Mouse (Mus musculus) ovary, adult 18-20 months (tissue): ENCODE results near the gene Rilp.

ENCODE experiments used
- DNase-seq: peaks from one replicate; pipeline ENCODE4 v3.0.0; 2022; ENCODE audit warnings: low spot score, mixed read lengths

Rilp gene

DNA sequence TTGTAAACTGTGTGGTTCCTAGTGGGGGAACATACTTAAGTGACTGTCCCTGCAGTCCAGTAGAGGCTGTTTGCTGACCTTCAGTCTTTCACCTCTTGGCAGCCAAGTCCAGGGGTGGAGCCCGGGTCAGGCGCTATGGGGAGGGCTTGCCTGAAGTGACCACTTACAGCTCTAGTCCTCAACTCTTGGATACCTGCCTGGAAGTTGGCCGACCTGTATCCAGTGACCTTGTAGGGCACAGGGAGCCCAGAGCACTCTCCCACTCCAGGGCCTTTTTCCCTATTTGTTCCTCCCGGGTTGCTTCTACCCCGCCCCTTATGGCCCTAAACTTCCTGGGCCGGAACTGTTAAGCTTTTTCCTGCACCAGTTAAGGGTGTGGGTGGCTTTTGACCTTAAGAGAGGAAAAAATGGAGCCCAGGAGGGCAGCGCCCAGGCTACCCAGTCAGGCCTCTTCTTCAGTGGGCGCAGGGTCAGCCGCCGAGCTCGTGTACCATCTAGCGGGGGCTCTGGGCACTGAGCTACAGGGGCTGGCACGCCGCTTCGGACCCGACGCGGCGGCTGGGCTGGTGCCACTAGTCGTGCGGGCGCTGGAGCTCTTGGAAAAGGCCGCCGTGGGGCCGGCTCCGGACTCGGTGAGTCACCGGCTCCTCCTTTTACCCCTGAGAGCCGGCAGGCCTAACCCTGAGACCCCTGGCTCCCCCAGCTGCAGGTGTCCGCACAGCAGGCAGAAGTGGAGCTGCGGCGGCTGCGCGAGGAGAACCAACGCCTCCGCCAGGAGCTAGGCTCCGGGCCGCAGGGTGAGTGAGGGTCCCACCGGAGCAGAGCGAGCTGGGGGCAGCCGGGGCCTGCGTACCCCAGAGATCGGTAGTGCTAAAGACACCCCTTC is at the start of gene Rilp:
TSS of gene Rilp (plus strand) at position 354 of the 886 bp plus-strand sequence.
- DNase-seq: peak; percentile 55

DNA sequence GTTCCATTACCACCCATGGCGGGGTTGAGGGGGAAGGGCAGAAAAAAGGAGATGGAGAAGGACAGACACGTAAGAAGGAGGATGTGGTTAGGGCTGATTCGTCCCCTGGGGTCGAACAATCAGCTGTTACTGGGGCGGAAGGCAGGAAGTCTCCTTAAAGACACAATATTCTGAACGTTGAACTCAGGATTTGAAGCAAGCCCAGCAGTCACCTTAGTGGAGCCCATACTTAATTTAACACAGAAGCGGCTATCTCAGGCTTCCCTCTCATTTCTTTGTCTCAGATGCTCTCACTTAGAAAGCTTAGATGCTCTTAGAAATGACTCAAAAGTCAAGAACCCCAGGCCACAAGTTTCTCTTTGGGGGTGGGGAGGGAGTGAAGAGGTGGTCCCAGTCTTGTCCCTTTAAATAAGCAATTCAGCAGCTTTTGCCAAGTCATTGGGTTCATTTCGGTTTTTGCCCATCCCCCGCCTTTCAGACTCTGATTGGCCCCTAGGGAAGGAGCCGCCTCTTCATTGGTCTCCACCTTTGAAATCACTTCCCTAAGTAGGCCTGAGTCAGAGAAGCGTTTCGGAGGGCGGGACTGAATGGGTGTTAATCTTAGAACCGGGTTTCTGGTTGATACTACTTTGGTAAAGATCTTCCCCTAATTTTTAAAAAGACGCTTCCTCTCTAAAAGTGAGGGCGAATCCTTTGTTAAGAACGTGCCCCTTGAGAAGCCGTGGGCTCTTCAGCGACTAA is 49.6 kb upstream of the Rilp start:
- DNase-seq: peak; percentile 90

DNA sequence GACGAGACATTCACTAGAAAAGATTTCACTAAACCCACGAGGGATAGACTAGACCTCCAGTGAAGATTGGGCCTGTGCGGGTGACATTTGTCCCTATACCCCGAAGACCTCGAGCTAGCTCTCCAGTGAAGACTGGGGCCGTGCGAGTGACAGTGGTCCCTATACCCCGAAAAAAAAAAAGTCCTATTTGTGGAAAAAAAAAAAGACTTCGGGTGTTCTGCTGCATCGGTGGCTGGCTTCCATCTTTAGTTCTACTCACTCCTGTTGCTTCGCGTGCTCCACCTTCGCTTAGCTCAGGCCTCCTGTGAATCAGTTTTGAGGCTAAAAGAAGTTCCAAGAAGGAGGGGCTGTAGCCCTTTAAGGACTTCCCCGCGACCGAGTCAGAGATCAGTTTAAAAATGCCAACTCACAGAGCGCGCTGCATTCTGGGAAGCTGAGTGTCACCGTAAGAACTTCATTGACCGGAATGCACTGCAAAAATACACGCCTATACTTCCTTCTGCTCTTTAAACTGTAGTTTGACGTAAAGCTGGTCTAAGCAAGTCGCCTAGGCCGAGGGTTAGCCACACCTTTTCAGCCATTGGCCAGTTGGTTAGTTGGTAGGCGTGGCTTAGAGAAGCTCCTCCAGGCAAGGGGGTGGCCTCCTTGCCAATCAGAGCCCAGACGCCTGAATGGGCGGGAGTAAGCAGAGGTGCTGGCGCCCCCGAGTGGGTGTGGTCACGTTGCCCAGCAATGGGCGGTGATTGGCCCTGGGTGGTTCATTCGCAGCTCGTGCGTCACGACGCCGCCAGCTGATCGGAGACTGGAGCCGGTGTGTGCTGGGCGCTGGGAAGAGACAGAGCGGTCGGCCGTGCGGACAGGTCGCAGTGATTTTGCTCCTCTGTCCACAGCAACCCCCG is 48.8 kb upstream of the Rilp start, which contains the start of gene Tlcd2:
TSS of gene Tlcd2 (plus strand) at position 872 of the 899 bp plus-strand sequence.
- DNase-seq: peak; percentile 100

DNA sequence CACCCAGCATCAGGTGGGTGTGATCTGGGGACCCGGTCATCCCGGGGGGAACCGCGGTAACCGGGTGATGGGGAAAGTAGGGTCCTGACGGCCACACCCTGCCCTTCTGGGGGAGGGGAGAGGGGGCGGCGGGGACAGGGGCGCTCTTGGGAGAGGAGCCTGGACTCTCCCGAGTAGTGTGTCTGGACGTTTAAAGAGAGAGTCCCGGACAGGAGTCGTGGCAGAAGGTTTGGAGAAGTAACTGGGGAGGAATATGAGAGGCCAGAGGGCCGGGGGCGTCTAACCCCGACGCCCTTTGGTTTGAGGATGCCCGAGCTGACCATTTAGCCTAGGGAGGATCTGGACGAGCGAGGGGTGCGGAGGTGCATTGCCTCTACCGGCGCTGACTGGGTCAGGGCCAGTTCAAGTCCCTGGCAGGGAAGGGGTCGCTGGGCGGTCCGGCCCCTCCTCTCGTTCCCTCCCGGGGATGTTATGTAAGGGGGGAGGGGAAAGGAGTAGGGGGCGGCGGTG is 48.1 kb upstream of the Rilp start:
- peak; percentile 39 for DNase-seq

DNA sequence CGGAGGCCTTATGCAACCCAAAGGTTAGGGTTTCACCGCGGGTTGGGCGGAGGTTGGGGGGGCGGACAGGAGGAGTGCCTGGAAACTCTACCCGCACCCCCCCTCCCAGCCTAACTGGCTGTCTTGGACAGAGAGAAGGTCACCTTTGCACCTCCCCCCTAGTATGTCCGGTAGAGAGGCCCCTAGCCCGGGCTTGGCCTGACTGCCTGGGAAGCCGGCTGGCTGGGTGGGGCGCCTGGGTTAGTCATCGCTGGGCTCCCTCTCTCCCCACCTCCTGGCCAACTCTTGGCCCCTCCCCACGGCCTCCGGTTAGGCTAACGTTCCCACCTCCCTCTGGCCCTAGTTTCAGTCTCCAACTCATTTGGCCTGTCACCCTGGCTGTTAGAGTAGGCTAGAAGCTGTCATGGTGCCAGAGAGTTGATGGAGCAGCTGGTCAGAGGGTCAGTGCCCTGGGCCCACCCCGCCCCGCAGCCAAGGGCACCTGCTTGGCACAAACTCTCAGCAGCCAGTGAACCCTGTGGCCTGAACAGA is 47.6 kb upstream of the Rilp start:
- DNase-seq: peak; percentile 84

DNA sequence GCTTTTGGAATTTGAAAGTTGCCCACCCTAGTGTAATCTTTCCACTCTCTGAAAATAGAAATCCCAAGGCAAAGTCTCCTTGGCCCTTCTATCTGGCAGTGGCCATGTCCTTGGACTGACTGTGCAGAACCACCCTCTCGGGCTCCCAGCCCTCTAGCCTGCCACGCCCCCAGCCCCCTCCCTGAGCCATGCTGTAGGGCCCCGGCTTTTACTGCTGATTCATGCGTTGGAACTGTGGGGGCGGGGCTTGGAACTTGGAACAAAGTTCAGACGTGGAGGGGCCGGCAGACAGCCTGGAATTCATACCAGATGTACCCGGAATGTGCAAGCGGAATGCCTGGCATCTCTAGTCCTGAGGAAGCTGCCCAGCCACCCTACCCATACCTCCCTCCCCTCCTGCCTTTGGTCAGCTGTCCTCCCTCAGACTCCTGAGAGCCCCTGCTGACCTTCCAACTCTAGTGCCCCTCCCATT is 47.0 kb upstream of the Rilp start:
- peak; percentile 95 for DNase-seq

DNA sequence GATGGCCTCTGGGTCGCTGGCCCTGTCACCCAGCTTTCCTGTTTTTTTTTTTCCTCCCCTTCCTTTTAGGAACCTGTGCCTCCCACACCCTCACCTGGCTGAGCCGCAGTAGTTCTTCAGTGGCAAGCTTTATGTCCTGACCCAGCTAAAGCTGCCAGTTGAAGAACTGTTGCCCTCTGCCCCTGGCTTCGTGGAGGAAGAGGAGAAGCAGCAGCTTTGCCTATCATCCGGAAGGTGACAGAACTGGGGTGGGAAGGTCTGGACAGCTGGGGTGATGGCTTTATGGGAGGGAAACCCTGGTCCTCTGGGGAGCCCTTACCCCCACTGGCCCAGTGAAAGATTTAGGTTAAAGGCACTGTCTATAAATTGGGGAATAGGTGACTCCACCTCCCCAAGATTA is 46.3 kb upstream of the Rilp start:
- DNase-seq: no peak

DNA sequence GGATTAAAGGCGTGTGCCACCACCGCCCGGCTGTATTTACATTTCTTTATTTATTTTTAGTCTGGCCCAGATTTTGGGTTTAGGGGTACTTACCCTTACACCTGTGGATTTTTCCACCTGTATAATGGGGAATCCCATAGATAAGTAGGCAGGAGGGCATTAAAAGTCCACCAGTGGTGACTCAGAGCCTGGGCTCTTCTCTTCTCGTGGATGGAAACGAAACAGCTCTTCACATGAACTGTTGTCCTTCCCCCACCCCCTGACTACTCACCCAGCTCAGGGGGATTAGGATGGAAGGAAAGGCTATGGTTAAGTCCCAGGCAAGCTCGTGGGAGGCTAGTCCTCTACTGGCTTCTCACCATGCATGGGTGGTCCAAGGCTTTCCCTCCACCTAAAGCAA is 45.5 kb upstream of the Rilp start:
- DNase-seq: no peak

DNA sequence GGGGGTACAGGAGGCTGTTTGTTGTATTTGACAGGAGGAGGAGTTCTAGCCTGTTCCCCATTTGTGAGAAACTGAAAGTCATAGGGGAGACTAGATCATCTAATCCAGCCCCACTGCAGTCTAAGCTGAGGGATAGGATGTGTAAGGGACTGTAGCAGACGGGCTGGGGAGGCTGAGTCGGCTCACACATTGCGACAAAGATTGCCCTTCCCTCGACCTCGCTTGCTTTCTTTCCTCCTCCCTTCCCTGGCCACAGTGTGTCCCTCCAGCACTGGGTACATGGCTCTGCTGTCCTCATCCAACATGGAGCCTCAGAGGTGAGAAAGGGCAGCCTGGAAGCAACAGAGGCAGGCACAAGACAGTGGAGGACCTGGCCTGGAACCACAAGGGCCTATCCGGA is 44.8 kb upstream of the Rilp start:
- no peak for DNase-seq

DNA sequence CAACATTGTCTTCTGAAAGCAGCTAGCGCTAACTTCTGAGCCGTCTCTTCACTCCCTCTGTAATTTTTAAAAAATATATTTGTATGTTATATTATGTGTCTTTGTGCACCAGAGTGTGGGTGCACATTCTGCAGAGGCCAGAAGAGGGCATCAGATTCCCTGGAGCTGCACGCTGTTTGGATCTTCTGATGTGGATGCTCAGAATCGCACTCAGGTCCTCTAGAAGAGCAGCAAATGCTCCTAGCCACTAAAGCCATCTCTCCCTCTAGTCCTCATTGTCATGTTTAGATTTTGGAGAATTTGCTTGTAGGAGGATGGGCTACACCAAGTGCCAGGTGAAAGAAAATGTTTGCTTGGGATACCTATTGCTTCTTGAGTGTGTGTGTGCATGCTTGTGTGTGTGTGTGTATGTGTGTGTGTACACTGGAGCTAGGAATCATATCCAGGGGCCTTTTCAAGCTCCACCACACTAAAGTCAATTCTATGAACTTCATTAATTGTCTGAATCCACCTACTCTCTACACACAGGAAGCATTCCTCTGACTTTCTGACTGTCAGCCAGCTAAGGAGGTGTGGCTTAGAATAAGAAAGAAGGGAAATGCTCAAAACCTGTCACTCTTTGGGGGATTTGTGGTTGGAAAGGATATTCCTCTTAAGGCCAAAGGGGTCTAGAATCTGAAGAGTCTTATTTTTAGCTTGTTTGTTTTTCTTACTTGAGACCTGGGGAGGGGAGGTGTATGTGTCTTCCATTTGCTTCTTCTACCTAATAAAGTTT is 43.0 kb upstream of the Rilp start:
- DNase-seq: no peak

DNA sequence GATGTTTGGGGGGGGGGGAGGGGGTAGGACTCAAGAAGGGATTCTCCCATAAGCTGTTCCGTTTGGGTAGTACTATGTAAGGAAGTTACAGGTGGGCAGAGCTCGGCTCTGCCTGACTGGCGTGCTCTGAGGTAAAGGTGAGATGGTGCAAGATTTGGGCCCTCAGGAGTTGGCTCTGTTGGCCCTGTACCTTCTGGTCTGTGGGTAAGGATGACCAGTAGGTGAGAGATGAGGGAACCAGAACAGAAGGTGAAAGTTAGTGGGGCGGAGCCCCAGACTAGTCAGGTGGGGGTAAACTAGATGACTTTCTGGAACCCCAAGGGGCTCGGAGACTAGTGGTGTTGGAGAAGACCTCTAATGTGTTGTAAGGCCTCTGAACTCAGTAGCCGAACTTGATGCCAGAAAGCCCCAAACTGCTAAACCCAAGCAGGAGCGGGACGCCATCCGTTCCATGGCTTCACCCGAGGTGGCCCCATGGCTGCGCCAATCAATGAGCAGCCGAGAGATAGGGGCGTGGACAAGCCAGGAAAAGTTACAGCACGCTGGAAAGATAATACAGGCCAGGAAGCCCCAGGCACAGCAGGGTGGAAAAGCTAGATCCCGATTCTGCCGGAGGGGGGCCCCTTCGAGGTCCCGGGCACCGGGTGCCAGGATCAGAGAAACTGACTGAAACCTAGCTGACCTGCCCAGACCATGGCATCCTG is 42.2 kb upstream of the Rilp start:
- DNase-seq: peak; percentile 75

DNA sequence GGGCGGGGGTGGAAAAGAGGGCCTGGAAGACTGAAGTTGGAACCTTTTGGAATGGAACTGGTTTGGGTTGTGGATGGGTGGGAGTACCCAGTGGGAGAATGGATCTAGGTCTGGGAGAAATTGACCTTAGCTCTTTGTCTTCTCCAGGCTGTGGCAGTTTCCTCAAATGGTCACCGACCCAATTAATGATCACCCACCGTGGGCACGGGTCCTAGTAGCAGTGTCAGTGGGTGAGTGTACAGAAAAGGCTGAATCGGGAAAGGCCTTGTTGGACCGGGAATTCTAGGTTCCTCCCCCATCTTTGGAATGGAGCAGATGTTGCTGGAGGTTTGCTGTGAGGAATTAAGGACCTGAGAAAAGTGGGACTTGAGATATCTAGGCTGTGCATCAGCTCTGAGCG is 41.5 kb upstream of the Rilp start:
- no peak for DNase-seq

DNA sequence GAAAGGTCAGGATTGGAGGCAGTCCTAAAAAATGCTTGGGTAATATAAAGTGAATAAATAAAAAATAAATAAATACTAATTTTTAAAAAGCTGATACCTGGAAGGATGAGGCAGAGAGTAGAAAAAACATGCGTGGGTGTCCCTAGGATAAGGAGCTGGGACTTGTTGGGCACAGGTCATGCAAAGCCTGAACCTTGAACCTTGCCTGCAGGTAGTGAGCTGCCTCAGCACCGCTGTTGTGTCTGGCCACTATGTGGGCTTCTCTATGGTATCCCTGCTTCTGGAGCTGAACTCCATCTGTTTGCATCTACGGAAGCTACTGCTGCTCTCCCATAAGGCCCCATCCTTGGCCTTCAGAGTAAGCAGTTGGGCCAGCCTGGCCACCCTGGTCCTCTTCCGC is 40.6 kb upstream of the Rilp start:
- DNase-seq: no peak

DNA sequence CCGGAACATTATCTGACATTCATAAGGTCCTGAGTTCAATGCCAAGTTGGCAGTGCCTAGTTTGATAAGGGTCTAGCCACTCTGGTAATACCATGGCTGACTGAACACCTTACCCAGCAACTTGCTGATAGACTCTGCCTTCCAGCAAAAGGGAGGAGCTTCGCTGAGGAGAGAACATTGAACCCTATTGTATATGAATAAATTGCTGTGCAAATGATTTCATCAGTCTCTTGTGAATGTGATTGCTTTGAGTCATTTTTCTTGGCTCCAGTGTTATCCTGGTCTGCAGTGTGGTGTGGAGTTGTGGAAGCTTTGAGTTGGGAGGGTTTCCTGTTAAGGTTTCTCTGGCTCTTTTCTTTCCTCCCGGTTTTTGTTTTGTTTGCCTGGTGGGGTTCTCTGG is 39.2 kb upstream of the Rilp start:
- DNase-seq: no peak

DNA sequence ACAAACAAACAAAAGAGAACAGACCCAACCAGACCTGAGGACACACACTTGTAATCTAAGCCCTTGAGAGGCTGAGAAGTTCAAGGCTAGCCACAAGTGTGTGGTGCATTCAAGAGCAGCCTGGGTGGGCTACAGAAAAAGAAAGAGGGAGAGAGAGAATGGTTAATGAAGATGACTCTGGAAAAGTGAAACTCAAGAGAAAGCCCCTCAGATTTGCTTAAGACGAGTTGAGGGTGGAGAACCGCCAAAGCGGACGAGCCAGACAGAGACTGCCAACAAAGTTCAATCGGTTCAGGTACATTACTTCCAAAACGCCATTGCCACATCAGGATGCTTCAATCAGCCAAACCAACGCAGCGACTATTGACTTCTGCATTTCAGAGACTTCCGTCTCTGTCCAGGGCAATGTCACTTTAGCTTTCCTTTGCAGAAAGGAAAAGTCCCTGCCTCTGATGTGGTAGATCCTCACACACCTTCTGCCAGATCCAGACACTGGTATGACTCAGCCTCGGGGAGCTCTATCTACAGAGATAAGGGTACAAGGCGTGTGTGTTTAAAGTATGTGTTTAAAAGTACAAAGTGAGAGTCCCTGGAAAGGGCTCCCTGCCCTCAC is 37.3 kb upstream of the Rilp start:
- no peak for DNase-seq

DNA sequence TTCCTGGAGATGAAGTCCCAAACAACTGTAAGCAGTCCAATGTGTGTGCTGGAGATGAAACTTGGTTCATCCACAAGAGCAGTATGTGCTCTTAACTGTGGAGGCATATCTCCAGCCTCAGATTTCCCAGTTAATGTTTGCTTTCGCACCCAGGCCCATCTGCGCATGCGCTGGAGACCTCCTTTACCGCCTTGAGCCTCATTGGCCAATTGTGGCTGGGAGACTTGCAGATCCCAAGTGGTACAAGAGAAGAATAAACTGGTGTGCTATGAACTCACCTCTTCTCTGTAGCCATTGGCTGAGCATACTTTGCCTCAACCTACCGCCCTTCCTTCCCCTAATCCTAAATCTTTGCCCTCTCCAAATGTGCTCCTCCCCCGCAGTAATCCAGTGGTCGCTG is 36.5 kb upstream of the Rilp start:
- DNase-seq: no peak

DNA sequence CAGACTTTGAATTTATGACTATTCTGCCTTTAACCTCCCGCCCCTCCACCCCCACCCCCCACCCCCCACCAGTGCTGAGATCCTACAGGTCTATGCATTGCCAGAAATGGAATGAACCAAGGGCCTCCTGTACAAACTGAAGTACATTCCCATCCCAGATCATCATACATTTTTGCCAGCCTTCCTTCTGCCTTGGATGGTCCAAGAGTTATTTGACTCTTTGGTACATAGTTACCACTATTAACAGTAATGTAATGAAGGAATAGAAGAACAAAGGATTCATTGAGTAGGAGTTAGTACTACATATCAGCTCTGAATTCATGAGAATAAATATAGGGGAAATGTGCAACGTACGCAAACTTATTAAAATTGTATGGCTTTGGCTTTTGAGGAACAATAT is 23.7 kb upstream of the Rilp start:
- DNase-seq: no peak

DNA sequence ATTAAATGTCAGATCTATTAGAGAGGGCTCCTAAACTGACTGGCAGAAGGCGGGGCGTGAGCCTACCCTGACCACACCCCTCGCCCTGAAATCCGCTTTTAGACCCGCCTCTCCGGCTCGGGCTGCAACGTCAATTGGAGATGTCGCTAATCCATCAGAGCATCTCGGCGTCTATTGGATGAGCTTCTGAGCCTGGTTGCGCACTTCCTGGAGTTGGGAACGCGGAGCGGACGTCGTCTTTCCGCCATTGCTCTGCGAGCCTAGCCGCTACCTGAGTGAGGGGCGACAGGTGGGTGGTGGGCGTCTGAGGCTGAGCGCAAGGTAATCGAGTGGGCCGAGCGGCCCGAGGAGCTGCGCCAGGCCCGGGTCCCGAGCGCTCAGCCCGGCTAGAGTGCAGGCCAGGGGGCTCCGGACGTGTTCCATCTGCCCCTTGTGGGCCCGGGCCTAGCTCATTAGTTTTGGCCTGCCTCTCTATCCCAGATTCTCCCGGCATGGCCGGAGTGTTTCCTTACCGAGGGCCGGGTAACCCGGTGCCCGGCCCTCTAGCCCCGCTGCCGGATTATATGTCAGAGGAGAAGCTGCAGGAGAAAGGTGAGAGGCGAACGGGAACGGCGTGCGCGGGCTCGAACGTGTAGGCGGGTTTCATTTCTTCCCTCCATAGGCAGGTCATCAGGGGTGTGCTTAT is 23.2 kb upstream of the Rilp start, which contains the start of gene Prpf8:
TSS of gene Prpf8 (plus strand) at position 216 of the 685 bp plus-strand sequence.
- peak; percentile 94 for DNase-seq

DNA sequence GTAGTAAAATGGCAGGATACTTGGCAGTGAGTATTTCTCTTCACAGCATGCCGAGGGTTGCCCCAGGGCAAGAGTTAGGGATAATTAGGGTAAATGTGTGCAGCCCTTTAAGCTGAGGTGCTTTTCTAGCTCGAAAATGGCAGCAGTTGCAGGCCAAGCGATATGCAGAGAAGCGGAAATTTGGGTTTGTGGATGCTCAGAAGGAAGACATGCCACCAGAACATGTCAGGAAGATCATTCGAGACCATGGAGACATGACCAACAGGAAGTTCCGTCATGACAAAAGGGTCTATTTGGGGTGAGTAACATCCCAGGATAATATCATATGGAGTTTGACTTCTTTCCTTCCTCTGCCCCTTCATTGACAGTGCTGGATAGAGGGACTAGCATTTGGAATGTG is 22.4 kb upstream of the Rilp start:
- DNase-seq: no peak
